Mouse (Mus musculus): ENCODE measurements around the gene Asic2. TPM values are rescaled to one million over a fixed set of nuclear protein-coding genes. Genes with fewer than 3 reads are reported as not detected.

Gene Asic2
- total and polyA plus RNA-seq, 2 experiments from 2014 or later: 19.2 to 57.3 TPM

GRCm38 (mm10) chr11:81780596-81780995, 187.7 kb downstream of the Asic2 start:
- WGBS: 60% methylated on average over 2 of the region's 2 CpGs
- Histone ChIP-seq H3K9me3 (ENCODE audit: low read length) (no peaks in the 10 kb centered on the region), H3K4me2 (ENCODE audit: low read depth, low read length) (no peak overlapping the region), H3K36me3 (ENCODE audit: insufficient read depth, low read length) (no peaks in the 10 kb centered on the region), H3K9ac (replicated peaks; ENCODE audit: low read length) (no peak overlapping the region), H3K27ac (no peak overlapping the region), H3K4me3 (ENCODE audit: low read length) (no peak overlapping the region), H3K27me3 (ENCODE audit: insufficient read depth, low read length) (no peaks in the 10 kb centered on the region), H3K4me1 (ENCODE audit: insufficient read depth, low read length) (no peaks in the 10 kb centered on the region)
- no peak for TF ChIP-seq CTCF (IDR thresholded peaks at IDR 0.05; ENCODE audit: low read depth)
- DNase-seq (ENCODE audit: low spot score) (peak; percentile 24), ATAC-seq (no peak)

- Histone ChIP-seq H3K9me3 (ENCODE audit: low read length) (no peaks in the 10 kb centered on the region), H3K27me3 (ENCODE audit: insufficient read depth, low read length) (no peaks in the 10 kb centered on the region), H3K4me1 (ENCODE audit: insufficient read depth, low read length) (no peaks in the 10 kb centered on the region), H3K27ac (no peak overlapping the region), H3K9ac (replicated peaks; ENCODE audit: low read length) (no peak overlapping the region), H3K4me2 (ENCODE audit: low read depth, low read length) (no peak overlapping the region), H3K36me3 (ENCODE audit: insufficient read depth, low read length) (no peaks in the 10 kb centered on the region), H3K4me3 (ENCODE audit: low read length) (no peak overlapping the region)
- no peak for ATAC-seq
- peak; percentile 74 for DNase-seq (ENCODE audit: low spot score)
- no peak for TF ChIP-seq CTCF (IDR thresholded peaks at IDR 0.05; ENCODE audit: low read depth)
- 40% methylated on average over 7 of the region's 7 CpGs for WGBS
Measured at GRCm38 (mm10) chr11:81779881-81780280, 188.4 kb downstream of the Asic2 start.

GRCm38 (mm10) chr11:81771195-81771895, 196.9 kb downstream of the Asic2 start:
- Histone ChIP-seq H3K4me1 (ENCODE audit: insufficient read depth, low read length) (peaks cover 19% of the 10 kb centered on the region), H3K27ac (no peak overlapping the region; the same call in 1 of the 2 replicates), H3K4me2 (ENCODE audit: low read depth, low read length) (no peak overlapping the region), H3K9me3 (ENCODE audit: low read length) (no peaks in the 10 kb centered on the region), H3K27me3 (ENCODE audit: insufficient read depth, low read length) (0 out of 2 replicates have a peak, but pooled peaks cover 4% of the 10 kb centered on the region), H3K4me3 (ENCODE audit: low read length) (no peak overlapping the region), H3K36me3 (ENCODE audit: insufficient read depth, low read length) (no peaks in the 10 kb centered on the region), H3K9ac (replicated peaks; ENCODE audit: low read length) (no peak overlapping the region)
- ATAC-seq: no peak
- no peak for DNase-seq (ENCODE audit: low spot score)
- no peak for TF ChIP-seq CTCF (IDR thresholded peaks at IDR 0.05; ENCODE audit: low read depth)
- 12% methylated on average over 7 of the region's 7 CpGs for WGBS

GRCm38 (mm10) chr11:81769691-81770260, 198.5 kb downstream of the Asic2 start:
- no peak for DNase-seq (ENCODE audit: low spot score)
- no peak overlapping the region for H3K27ac ChIP-seq
- no peak for ATAC-seq
- no peaks in the 10 kb centered on the region for H3K9me3 ChIP-seq (ENCODE audit: low read length)
- H3K36me3 ChIP-seq (ENCODE audit: insufficient read depth, low read length): no peaks in the 10 kb centered on the region
- peaks cover 19% of the 10 kb centered on the region for H3K4me1 ChIP-seq (ENCODE audit: insufficient read depth, low read length)
- 57% methylated on average over 5 of the region's 5 CpGs for WGBS
- no peak; the same call in 1 of the 2 replicates for TF ChIP-seq CTCF (IDR thresholded peaks at IDR 0.05; ENCODE audit: low read depth)
- no peak overlapping the region for H3K9ac ChIP-seq (replicated peaks; ENCODE audit: low read length)
- no peak overlapping the region for H3K4me2 ChIP-seq (ENCODE audit: low read depth, low read length)
- H3K4me3 ChIP-seq (ENCODE audit: low read length): no peak overlapping the region
- H3K27me3 ChIP-seq (ENCODE audit: insufficient read depth, low read length): 0 out of 2 replicates have a peak, but pooled peaks cover 4% of the 10 kb centered on the region

GRCm38 (mm10) chr11:81768305-81768704, 200.0 kb downstream of the Asic2 start:
- H3K27ac ChIP-seq: peak overlapping the region; percentile 21; the same call in 1 of the 2 replicates
- 91% methylated on average over 2 of the region's 2 CpGs for WGBS
- no peaks in the 10 kb centered on the region for H3K27me3 ChIP-seq (ENCODE audit: insufficient read depth, low read length)
- ATAC-seq (0 out of 2 replicates have a peak, but pooled peaks have one; percentile 3), DNase-seq (ENCODE audit: low spot score) (no peak)
- no peak overlapping the region for H3K4me2 ChIP-seq (ENCODE audit: low read depth, low read length)
- H3K4me1 ChIP-seq (ENCODE audit: insufficient read depth, low read length): peaks cover 19% of the 10 kb centered on the region
- H3K9me3 ChIP-seq (ENCODE audit: low read length): no peaks in the 10 kb centered on the region
- no peak overlapping the region for H3K4me3 ChIP-seq (ENCODE audit: low read length)
- H3K36me3 ChIP-seq (ENCODE audit: insufficient read depth, low read length): no peaks in the 10 kb centered on the region
- TF ChIP-seq CTCF (IDR thresholded peaks at IDR 0.05; ENCODE audit: low read depth): no peak
- no peak overlapping the region for H3K9ac ChIP-seq (replicated peaks; ENCODE audit: low read length)

- Histone ChIP-seq H3K9me3 (ENCODE audit: low read length) (no peaks in the 10 kb centered on the region), H3K4me3 (ENCODE audit: low read length) (no peak overlapping the region), H3K27me3 (ENCODE audit: insufficient read depth, low read length) (no peaks in the 10 kb centered on the region), H3K9ac (replicated peaks; ENCODE audit: low read length) (no peak overlapping the region), H3K4me2 (ENCODE audit: low read depth, low read length) (no peak overlapping the region), H3K36me3 (ENCODE audit: insufficient read depth, low read length) (no peaks in the 10 kb centered on the region), H3K4me1 (ENCODE audit: insufficient read depth, low read length) (peaks cover 19% of the 10 kb centered on the region), H3K27ac (peak overlapping the region; percentile 54; the same call in 1 of the 2 replicates)
- TF ChIP-seq CTCF (IDR thresholded peaks at IDR 0.05; ENCODE audit: low read depth): 0 out of 2 replicates have a peak, but pooled peaks have one; percentile 17
- 26% methylated on average over 1 of the region's 1 CpGs for WGBS
- DNase-seq (ENCODE audit: low spot score) (peak; percentile 90), ATAC-seq (peak; percentile 97)
Measured at GRCm38 (mm10) chr11:81767781-81768180, 200.5 kb downstream of the Asic2 start.

GRCm38 (mm10) chr11:81765288-81765687, 203.0 kb downstream of the Asic2 start:
- Histone ChIP-seq H3K4me1 (ENCODE audit: insufficient read depth, low read length) (peaks cover 10% of the 10 kb centered on the region), H3K27me3 (ENCODE audit: insufficient read depth, low read length) (no peaks in the 10 kb centered on the region), H3K27ac (no peak overlapping the region), H3K4me3 (ENCODE audit: low read length) (no peak overlapping the region), H3K4me2 (ENCODE audit: low read depth, low read length) (no peak overlapping the region), H3K36me3 (ENCODE audit: insufficient read depth, low read length) (no peaks in the 10 kb centered on the region), H3K9ac (replicated peaks; ENCODE audit: low read length) (no peak overlapping the region), H3K9me3 (ENCODE audit: low read length) (no peaks in the 10 kb centered on the region)
- DNase-seq (ENCODE audit: low spot score) (no peak), ATAC-seq (no peak)
- WGBS: 70% methylated on average over 5 of the region's 5 CpGs
- TF ChIP-seq CTCF (IDR thresholded peaks at IDR 0.05; ENCODE audit: low read depth): no peak

Data from hindbrain, postnatal 0 days (tissue).